Mouse (Mus musculus) erythroblast, embryonic 14.5 days (primary cell): Measurements from ENCODE around the gene Kcna5. TPM values are rescaled to one million over a fixed set of nuclear protein-coding genes. Genes with fewer than 3 reads are reported as not detected.

Experiments used
- H3K27me3 ChIP-seq: 2 replicates; pipeline ENCODE4 v1.6.1; 2012; ENCODE audit warnings: inconsistent platforms; ENCODE audit not compliant: control insufficient read depth
- H3K36me3 ChIP-seq: 2 replicates; pipeline ENCODE4 v1.6.1; 2012; ENCODE audit warnings: mild to moderate bottlenecking, inconsistent platforms; ENCODE audit not compliant: control insufficient read depth
- H3K4me1 ChIP-seq: 2 replicates; pipeline ENCODE4 v1.6.1; 2012; ENCODE audit warnings: inconsistent platforms; ENCODE audit not compliant: control insufficient read depth
- H3K4me3 ChIP-seq: replicated peaks from 2 replicates; pipeline ENCODE3; 2012; ENCODE audit warnings: moderate library complexity, mild to moderate bottlenecking, inconsistent platforms
- H3K9me3 ChIP-seq: 2 replicates; pipeline ENCODE4 v1.6.1; 2012; ENCODE audit warnings: low read length, inconsistent platforms, mixed read lengths; ENCODE audit not compliant: control insufficient read depth
- GATA1 ChIP-seq: IDR thresholded peaks from 2 replicates; pipeline ENCODE4 v1.6.1; 2012; ENCODE audit warnings: low read length, inconsistent platforms, mixed read lengths
- TAL1 ChIP-seq: IDR thresholded peaks from 3 replicates; pipeline ENCODE4 v1.6.1; 2012; ENCODE audit warnings: low read length, inconsistent platforms, mixed read lengths
- polyA plus RNA-seq: library from polyadenylated mRNA; stranded (reverse); fragments of >175 nt; gene quantifications from 2 replicates; pipeline ENCODE4 v1.2.3, GENCODE M21; 2012

Kcna5 gene
- polyA plus RNA-seq, 1 experiment, result not detected

DNA sequence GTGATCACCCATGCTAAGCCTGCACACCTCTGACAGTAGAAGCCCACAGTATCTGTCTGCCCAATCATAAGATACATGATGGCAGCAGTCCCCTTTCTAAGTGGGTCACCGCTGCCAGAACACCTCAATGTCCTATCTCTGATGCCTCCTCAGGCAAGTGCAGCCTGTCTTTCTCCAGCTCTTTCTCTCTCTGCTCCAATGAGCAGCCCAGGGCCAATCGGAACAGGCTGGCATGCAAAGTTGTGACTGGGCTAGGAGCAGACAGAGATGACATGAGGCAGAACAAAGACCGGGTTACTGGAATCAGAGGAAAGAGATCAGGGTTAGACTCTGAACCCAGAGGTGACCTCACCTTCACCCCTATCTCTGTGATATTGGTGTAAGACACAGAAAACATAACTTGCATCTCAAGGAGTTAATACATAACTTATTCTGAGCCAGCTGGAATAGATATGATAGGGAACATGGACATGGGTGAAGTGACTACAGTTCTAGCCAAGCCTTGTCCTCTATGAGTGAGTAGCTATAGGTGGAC, 21.4 kb downstream of the Kcna5 start:
- Histone ChIP-seq H3K9me3 (no peaks in the 10 kb centered on the region), H3K4me3 (no peak overlapping the region), H3K4me1 (no peaks in the 10 kb centered on the region), H3K27me3 (no peaks in the 10 kb centered on the region), H3K36me3 (no peaks in the 10 kb centered on the region)
- no peak for TF ChIP-seq GATA1
- TF ChIP-seq TAL1, result no peak

DNA sequence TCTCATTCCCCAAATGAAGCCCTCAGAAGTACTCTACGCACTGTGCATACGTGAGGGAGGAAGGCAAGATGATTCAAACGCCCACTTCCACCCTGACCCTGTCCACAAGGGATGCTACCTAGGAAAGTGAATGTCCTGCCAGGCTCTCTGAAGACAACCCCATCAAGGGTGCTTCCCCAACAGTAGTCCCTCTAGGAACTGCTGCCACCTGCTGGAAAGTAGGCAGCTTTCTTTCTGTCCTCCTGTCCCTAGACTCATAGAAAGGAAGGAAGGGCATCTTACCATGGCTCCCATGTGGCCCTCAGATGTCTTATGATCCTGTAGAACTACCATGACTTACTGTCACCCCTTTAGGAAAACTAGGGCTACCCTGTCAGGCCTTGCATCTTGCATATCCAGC, 22.1 kb downstream of the Kcna5 start:
- Histone ChIP-seq H3K4me3 (no peak overlapping the region), H3K27me3 (no peaks in the 10 kb centered on the region), H3K36me3 (no peaks in the 10 kb centered on the region), H3K9me3 (no peaks in the 10 kb centered on the region), H3K4me1 (no peaks in the 10 kb centered on the region)
- TF ChIP-seq GATA1, result no peak
- no peak for TF ChIP-seq TAL1

DNA sequence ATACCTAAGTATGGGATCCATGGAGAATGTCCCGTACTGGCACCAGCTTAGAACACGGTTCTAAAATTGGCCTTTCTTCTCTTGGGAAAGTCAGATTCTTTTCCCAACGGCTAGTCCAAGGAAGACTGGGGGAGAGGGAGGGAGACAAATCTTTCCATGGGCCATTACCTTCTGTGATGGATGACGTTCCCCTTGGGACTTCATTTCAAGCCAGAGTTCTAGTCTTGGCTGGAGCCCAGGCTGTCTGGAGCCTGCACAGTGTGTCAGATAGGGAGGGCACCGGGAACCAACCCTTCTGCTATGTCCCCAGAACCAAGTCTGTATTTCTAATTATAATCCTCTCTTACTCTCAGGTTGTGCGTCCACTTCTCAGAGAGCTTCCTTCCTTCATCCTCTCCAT, 26.5 kb downstream of the Kcna5 start:
- Histone ChIP-seq H3K9me3 (no peaks in the 10 kb centered on the region), H3K36me3 (no peaks in the 10 kb centered on the region), H3K4me3 (no peak overlapping the region), H3K27me3 (no peaks in the 10 kb centered on the region), H3K4me1 (no peaks in the 10 kb centered on the region)
- TF ChIP-seq GATA1 (no peak), TAL1 (no peak)

DNA sequence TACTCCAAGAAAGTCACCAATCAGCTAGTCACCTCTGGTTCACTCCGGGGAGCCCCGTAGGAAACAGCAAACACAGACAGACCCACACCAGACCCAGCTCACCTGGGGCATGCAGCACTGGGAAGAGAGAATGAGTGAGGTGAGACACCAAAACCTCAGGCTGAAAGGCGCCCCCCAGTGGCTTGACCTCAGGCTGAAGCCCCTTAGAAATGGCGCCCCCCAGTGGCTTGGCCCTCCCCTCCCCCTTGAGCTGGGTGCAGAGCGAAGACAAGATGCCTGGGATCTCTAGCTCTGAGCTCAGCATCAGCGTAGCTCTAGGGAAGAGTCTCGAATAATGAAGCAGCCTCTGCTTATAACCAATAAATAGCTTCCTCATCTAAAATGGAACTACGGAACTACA, 31.3 kb downstream of the Kcna5 start:
- Histone ChIP-seq H3K4me1 (no peaks in the 10 kb centered on the region), H3K4me3 (no peak overlapping the region), H3K27me3 (no peaks in the 10 kb centered on the region), H3K36me3 (no peaks in the 10 kb centered on the region), H3K9me3 (peaks cover 8% of the 10 kb centered on the region)
- TF ChIP-seq TAL1 (no peak), GATA1 (no peak)

DNA sequence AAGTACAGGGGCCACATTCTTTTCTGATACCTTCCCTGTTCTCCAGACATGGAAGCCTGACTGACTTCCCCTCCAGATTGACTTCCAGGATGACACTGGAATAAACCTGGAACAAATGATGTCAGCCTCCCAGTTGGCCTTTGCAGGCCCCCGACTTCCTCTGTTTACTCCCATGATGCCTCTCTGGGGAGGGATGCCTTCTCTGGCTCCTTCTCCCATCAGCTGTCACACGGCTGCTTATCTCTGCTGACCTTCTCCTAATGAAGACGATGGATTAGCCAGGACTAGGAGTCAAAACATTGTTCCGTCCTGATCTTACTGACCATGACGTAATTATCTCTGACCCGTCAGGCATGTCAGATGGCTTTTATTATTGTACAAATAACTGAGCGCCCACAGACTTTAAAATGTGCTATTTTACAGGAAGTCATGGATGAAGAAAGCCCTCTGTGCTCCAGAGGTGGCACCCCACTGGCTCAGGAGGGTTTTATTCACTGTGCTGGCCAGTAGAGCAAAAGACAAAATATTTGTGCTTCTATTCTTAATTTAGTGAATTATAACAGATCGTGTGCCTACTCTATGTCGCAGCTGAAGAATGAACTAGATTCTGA, 32.4 kb downstream of the Kcna5 start:
- Histone ChIP-seq H3K4me3 (no peak overlapping the region), H3K27me3 (no peaks in the 10 kb centered on the region), H3K36me3 (no peaks in the 10 kb centered on the region), H3K9me3 (peaks cover 8% of the 10 kb centered on the region), H3K4me1 (no peaks in the 10 kb centered on the region)
- no peak for TF ChIP-seq GATA1
- TF ChIP-seq TAL1, result no peak

DNA sequence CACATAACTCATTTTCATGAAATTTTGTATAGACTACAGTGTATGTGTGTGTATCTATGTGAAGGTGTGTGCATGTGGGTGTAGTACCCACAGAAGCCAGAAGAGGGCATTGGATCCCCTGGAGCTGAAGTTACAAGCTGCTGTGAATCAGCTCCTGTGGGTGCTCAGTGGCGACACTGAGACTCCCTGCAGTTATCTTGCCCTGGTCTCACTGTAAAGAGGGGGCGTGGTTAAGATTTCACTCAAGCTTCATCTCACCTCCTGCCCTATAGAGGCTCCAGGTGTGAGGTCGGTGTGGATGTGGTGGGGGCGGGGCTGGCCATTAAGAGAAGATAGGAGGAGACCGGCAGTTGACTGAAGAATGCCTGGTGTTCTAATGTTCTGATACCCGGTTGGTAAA, 34.2 kb downstream of the Kcna5 start:
- H3K36me3 ChIP-seq, result no peaks in the 10 kb centered on the region
- no peaks in the 10 kb centered on the region for H3K4me1 ChIP-seq
- peaks cover 8% of the 10 kb centered on the region for H3K9me3 ChIP-seq
- TF ChIP-seq GATA1 (no peak), TAL1 (no peak)
- no peak overlapping the region for H3K4me3 ChIP-seq
- no peaks in the 10 kb centered on the region for H3K27me3 ChIP-seq

DNA sequence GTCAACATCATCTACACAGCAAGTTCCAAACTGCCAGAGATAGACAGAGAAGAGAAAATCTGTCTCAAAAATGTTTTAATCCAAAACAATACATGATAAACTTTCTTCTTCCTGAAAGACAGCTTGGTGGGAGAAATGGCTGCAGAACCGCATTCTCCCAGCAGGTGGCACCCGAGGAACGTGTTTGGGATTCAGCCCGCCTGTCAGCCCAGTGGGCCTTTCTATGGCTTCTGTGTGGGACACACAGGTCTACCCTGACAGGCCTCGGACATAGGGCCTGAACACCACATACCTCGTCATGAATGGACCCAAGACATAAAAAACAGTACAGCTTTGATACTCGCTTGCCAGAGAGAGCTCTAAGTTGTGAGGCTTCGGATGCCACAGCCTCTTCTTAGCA, 35.1 kb downstream of the Kcna5 start:
- TF ChIP-seq GATA1 (no peak), TAL1 (no peak)
- H3K27me3 ChIP-seq, result no peaks in the 10 kb centered on the region
- H3K4me1 ChIP-seq, result no peaks in the 10 kb centered on the region
- H3K4me3 ChIP-seq, result no peak overlapping the region
- peaks cover 8% of the 10 kb centered on the region for H3K9me3 ChIP-seq
- no peaks in the 10 kb centered on the region for H3K36me3 ChIP-seq

DNA sequence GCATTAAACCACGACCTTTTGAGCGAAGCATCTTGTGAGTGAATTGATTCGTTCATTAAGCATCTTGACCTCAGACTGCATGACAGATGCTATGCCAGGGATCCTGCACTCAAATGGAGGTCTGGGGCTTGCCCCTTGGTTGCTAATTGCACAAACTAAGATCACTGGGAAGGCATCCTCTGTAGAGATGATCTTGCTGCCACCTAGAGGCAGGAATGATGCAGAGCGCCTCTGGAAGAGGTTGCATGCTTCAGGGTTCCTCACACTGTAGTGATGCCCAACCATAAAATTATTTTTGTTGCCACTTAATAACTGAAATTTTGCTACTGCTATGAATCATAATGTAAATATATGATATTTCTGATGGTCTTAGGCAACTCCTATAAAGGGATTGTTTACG, 37.3 kb downstream of the Kcna5 start:
- Histone ChIP-seq H3K9me3 (peaks cover 8% of the 10 kb centered on the region), H3K4me3 (no peak overlapping the region), H3K4me1 (no peaks in the 10 kb centered on the region), H3K27me3 (no peaks in the 10 kb centered on the region), H3K36me3 (no peaks in the 10 kb centered on the region)
- no peak for TF ChIP-seq TAL1
- no peak for TF ChIP-seq GATA1

DNA sequence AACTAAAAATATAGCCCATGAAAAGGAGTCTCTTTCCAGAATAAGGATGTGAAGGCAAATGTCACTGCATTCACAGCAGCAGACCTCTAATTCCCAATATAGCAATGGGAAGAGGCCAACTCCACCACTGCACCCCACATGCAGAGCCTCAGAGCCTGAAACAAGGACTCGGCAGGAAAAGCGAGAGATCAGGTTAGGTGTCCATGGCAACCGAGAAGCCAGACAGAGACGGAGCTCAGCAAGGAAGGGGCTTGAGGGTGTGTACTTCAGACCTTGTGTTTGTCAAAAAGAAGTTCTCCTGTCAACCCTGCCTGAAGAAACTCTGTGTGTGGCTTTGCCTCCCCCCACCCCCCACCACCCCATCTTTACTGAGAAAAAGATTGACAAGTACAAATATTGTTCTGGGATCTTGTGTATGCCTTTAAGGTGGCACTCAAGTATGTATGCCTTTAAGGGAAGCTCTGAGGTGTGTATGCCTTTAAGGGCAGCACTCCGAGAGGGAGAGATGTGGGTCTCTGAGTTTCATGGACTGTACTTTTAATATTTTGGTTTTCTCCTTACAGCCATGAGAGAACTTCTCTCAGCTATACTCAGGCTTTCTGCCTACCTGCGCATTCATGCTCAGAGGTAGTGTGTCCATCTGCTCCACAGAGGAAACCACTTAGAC, 37.9 kb downstream of the Kcna5 start:
- no peak overlapping the region for H3K4me3 ChIP-seq
- H3K36me3 ChIP-seq, result no peaks in the 10 kb centered on the region
- TF ChIP-seq GATA1 (no peak), TAL1 (no peak)
- H3K4me1 ChIP-seq, result no peaks in the 10 kb centered on the region
- peaks cover 8% of the 10 kb centered on the region for H3K9me3 ChIP-seq
- H3K27me3 ChIP-seq, result no peaks in the 10 kb centered on the region

DNA sequence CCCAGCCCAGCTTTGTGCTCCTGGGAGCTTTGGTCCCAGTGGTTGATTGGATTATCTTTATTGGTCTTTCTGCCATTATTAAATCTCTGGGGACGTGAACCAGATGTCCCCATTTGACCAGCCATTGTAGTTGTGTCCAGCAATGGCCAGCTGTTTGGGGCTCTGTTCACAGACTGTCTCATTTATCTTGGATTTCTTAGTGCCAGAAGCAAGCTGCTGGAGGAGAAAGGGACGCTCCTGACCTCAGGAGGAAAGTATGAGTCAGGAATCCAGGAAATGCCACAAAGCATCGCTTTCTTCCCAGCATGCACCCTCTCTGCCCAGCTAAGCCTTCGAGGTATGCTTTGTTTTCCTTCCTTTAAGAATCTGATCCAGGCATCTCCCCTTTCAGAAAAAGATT, 48.1 kb downstream of the Kcna5 start:
- Histone ChIP-seq H3K27me3 (no peaks in the 10 kb centered on the region), H3K36me3 (no peaks in the 10 kb centered on the region), H3K9me3 (no peaks in the 10 kb centered on the region), H3K4me3 (no peak overlapping the region), H3K4me1 (no peaks in the 10 kb centered on the region)
- TF ChIP-seq GATA1, result no peak
- TF ChIP-seq TAL1, result no peak
